Mouse (Mus musculus): ENCODE results near the gene Rag2. TPM values are rescaled to one million over a fixed set of nuclear protein-coding genes. Genes with fewer than 3 reads are reported as not detected.
A peak's percentile ranks its signal among the peaks of the same experiment; 100 is the strongest.

The Rag2 gene
- polyA plus RNA-seq, 1 experiment: not detected

GRCm38 (mm10) chr2:101623042-101623441, 1.5 kb upstream of the Rag2 start:
- DNase-seq (ENCODE audit: extremely low spot score in 1 of 2, low spot score in 1 of 2): no peak

- DNase-seq (ENCODE audit: extremely low spot score in 1 of 2, low spot score in 1 of 2): no peak
These were observed 507 bp upstream of the Rag2 start for GRCm38 (mm10) chr2:101624011-101624410.

- DNase-seq (ENCODE audit: extremely low spot score in 1 of 2, low spot score in 1 of 2): no peak
These were observed 2.7 kb downstream of the Rag2 start for GRCm38 (mm10) chr2:101627227-101627626.

- DNase-seq (ENCODE audit: extremely low spot score in 1 of 2, low spot score in 1 of 2): peak; percentile 96 to 97
These were observed 4.0 kb downstream of the Rag2 start for GRCm38 (mm10) chr2:101628297-101629236.

- no peak for DNase-seq (ENCODE audit: extremely low spot score in 1 of 2, low spot score in 1 of 2)
These were observed 14.7 kb downstream of the Rag2 start for GRCm38 (mm10) chr2:101638979-101639839.

- DNase-seq (ENCODE audit: extremely low spot score in 1 of 2, low spot score in 1 of 2): no peak
These were observed 15.4 kb downstream of the Rag2 start for GRCm38 (mm10) chr2:101639840-101640350.

- DNase-seq (ENCODE audit: extremely low spot score in 1 of 2, low spot score in 1 of 2): no peak
These were observed 21.3 kb downstream of the Rag2 start for GRCm38 (mm10) chr2:101645841-101646240.

GRCm38 (mm10) chr2:101648361-101648760, 23.8 kb downstream of the Rag2 start:
- DNase-seq (ENCODE audit: extremely low spot score in 1 of 2, low spot score in 1 of 2): no peak

- peak in 1 of 2 experiments; percentile 12 for DNase-seq (ENCODE audit: extremely low spot score in 1 of 2, low spot score in 1 of 2)
These were observed 24.7 kb downstream of the Rag2 start, which contains the start of the genes Rag1 and B230118H07Rik for GRCm38 (mm10) chr2:101649114-101649671. Rag1 (minus strand) TSS chr2:101649501. B230118H07Rik (minus strand) TSS chr2:101649532.

GRCm38 (mm10) chr2:101650446-101650845, 25.9 kb downstream of the Rag2 start:
- DNase-seq (ENCODE audit: extremely low spot score in 1 of 2, low spot score in 1 of 2): no peak

GRCm38 (mm10) chr2:101652204-101652920, 27.8 kb downstream of the Rag2 start:
- DNase-seq (ENCODE audit: extremely low spot score in 1 of 2, low spot score in 1 of 2): peak in 1 of 2 experiments; percentile 20

GRCm38 (mm10) chr2:101652921-101653597, 28.5 kb downstream of the Rag2 start:
- DNase-seq (ENCODE audit: extremely low spot score in 1 of 2, low spot score in 1 of 2): peak; percentile 56 to 90

GRCm38 (mm10) chr2:101660536-101660935, 36.0 kb downstream of the Rag2 start:
- DNase-seq (ENCODE audit: extremely low spot score in 1 of 2, low spot score in 1 of 2): no peak

- peak; percentile 61 to 87 for DNase-seq (ENCODE audit: extremely low spot score in 1 of 2, low spot score in 1 of 2)
These were observed 40.7 kb downstream of the Rag2 start for GRCm38 (mm10) chr2:101665058-101665702.

- no peak for DNase-seq (ENCODE audit: extremely low spot score in 1 of 2, low spot score in 1 of 2)
These were observed 41.2 kb downstream of the Rag2 start for GRCm38 (mm10) chr2:101665703-101666092.

- no peak for DNase-seq (ENCODE audit: extremely low spot score in 1 of 2, low spot score in 1 of 2)
These were observed 44.2 kb downstream of the Rag2 start for GRCm38 (mm10) chr2:101668751-101669150.

GRCm38 (mm10) chr2:101673547-101673946, 49.0 kb downstream of the Rag2 start:
- no peak for DNase-seq (ENCODE audit: extremely low spot score in 1 of 2, low spot score in 1 of 2)

- DNase-seq (ENCODE audit: extremely low spot score in 1 of 2, low spot score in 1 of 2): peak; percentile 62 to 85
These were observed 53.9 kb downstream of the Rag2 start, which contains the start of gene Traf6 for GRCm38 (mm10) chr2:101678236-101679021. Traf6 (plus strand) TSS chr2:101678429.

Data from frontal cortex, adult 2 months (tissue).